Mouse (Mus musculus): ENCODE measurements around the gene Mlf1. TPM values are rescaled to one million over a fixed set of nuclear protein-coding genes. Genes with fewer than 3 reads are reported as not detected.

Mlf1 gene
- total RNA-seq, 2 experiments from 2014 or later, result 409 to 506 TPM

GRCm38 (mm10) chr3:67429338-67429998, 55.6 kb downstream of the Mlf1 start:
- intact Hi-C loops (cut with DNase I), result loop anchor here (5.0 kb wide), 1 partner anchor 77 kb away; no protein-coding TSS in a partner anchor
- no peak for DNase-seq

GRCm38 (mm10) chr3:67429999-67430380, 56.1 kb downstream of the Mlf1 start, which contains the start of gene Gfm1:
Gfm1 (plus strand) TSS chr3:67430096.
- DNase-seq, result peak; percentile 76 to 81
- intact Hi-C loops (cut with DNase I), result loop anchor here (5.0 kb wide), 1 partner anchor 78 kb away; no protein-coding TSS in a partner anchor

- intact Hi-C loops (cut with DNase I), result no loop called here
- no peak for DNase-seq
These were observed 60.1 kb downstream of the Mlf1 start for GRCm38 (mm10) chr3:67434011-67434410.

GRCm38 (mm10) chr3:67447143-67447542, 73.2 kb downstream of the Mlf1 start:
- intact Hi-C loops (cut with DNase I), result no loop called here
- no peak for DNase-seq

Other genes starting within 250 kb of the Mlf1 start
- not detected for gene Gm17402, start 1.1 kb downstream of the Mlf1 start, total RNA-seq (2021)
- gene Gfm1, start 56.0 kb downstream of the Mlf1 start, total RNA-seq (2021), result 100 to 1,000 TPM; 101 to 110 TPM
- 1 to 10 TPM; 1.7 to 1.8 TPM for gene Lxn, start 89.8 kb downstream of the Mlf1 start, total RNA-seq (2021)
- under 1 TPM; 0.64 to 0.81 TPM for gene Rarres1, start 141.4 kb downstream of the Mlf1 start, total RNA-seq (2021)
- 10 to 100 TPM; 19.9 to 20.3 TPM for gene Mfsd1, start 208.6 kb downstream of the Mlf1 start, total RNA-seq (2021)